Mouse (Mus musculus): ENCODE measurements around the gene 1700018F24Rik. TPM values are rescaled to one million over a fixed set of nuclear protein-coding genes. Genes with fewer than 3 reads are reported as not detected.

1700018F24Rik gene
- 98.7 TPM for polyA plus RNA-seq (2014; fragmentation: Illumina TruSeq; extraction: RNeasy Lipid Tissue Mini Kit (QIAGEN cat#74804); ENCODE audit: low read depth, low replicate concordance)

GRCm38 (mm10) chr5:145042690-145043089 lies at the start of gene 1700018F24Rik:
1700018F24Rik (plus strand) TSS chr5:145042990.

DNA sequence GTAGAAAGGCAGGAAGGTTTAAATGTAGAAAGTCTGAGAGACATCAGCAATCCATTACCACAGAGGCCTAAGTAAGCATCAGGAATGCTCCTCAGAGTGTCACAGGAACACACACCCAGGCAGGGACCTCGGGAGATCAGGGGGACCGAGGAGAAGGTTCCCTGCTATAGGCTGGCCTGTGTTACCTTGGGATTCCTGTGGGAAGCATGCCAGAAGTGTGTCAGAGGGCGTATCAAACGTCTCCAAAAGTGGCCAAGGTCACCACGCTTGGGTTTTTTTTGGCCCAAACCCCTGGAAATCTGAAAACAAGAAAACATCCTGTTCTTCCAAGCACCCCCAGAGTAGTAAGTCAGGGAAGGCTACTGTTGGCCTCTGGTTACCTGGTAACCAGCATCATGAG lies 10.4 kb upstream of the 1700018F24Rik start, which contains the start of gene Gm4871:
TSS of gene Gm4871 (minus strand) at position 364 of the 400 bp plus-strand sequence.

DNA sequence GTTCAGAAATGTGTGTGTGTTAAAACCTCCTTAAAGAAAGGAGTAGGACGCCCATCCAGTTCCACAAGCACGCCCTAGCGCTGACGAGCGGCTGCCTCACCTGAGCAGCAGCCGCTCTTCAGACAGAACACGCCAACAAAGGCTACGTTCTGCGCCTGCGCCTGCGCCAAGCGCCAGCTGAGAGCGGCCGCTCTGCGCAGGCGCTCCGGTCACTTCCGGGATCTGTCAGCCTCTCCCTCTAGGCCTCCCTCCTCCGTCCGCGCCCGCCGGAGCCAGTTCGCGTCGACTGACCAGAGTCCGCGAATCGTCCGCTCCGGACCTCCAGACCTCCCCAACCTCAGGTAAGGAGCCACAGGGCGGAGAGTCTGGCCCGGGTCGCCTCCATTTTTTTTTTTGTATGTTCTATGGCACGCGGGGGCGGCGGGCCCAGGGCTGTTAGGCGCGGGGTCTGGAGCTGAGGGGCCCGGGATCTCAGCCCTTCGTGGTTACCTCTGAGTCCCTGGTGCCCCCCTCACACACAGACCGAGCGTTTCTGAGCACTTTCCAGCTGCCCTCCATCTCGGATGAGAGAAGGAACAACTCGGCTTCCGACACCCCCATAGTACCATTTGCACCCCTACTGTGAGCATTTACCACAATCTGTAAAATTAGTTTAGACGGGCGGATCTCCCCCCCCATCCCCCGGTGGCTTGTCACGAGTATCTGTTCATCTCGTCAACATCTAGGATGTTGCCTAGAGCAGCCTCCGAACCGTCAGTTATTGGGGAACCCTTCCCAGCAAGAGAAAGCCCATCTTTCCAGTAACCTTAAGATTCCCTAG lies 41.1 kb downstream of the 1700018F24Rik start, which contains the start of the genes Arpc1a and Kpna7:
TSS of gene Arpc1a (plus strand) at position 199 of the 820 bp plus-strand sequence.
TSS of gene Kpna7 (minus strand) at position 399 of the 820 bp plus-strand sequence.

Other genes with a start within 250 kb of the 1700018F24Rik start
- 26.5 TPM for gene Smurf1, start 77.1 kb upstream of the 1700018F24Rik start, polyA plus RNA-seq (2014; fragmentation: Illumina TruSeq; extraction: RNeasy Lipid Tissue Mini Kit (QIAGEN cat#74804); ENCODE audit: low read depth, low replicate concordance)
- gene Gm4871, start 10.2 kb upstream of the 1700018F24Rik start, polyA plus RNA-seq (2014; fragmentation: Illumina TruSeq; extraction: RNeasy Lipid Tissue Mini Kit (QIAGEN cat#74804); ENCODE audit: low read depth, low replicate concordance) = 52.5 TPM
- gene Arpc1a, start 40.8 kb downstream of the 1700018F24Rik start, polyA plus RNA-seq (2014; fragmentation: Illumina TruSeq; extraction: RNeasy Lipid Tissue Mini Kit (QIAGEN cat#74804); ENCODE audit: low read depth, low replicate concordance) = 33.9 TPM
- 0.15 TPM for gene Kpna7, start 41.0 kb downstream of the 1700018F24Rik start, polyA plus RNA-seq (2014; fragmentation: Illumina TruSeq; extraction: RNeasy Lipid Tissue Mini Kit (QIAGEN cat#74804); ENCODE audit: low read depth, low replicate concordance)
- gene Arpc1b, start 71.2 kb downstream of the 1700018F24Rik start, polyA plus RNA-seq (2014; fragmentation: Illumina TruSeq; extraction: RNeasy Lipid Tissue Mini Kit (QIAGEN cat#74804); ENCODE audit: low read depth, low replicate concordance) = 6.2 TPM
- 46.0 TPM for gene Pdap1, start 97.2 kb downstream of the 1700018F24Rik start, polyA plus RNA-seq (2014; fragmentation: Illumina TruSeq; extraction: RNeasy Lipid Tissue Mini Kit (QIAGEN cat#74804); ENCODE audit: low read depth, low replicate concordance)
- 259 TPM for gene Bud31, start 97.4 kb downstream of the 1700018F24Rik start, polyA plus RNA-seq (2014; fragmentation: Illumina TruSeq; extraction: RNeasy Lipid Tissue Mini Kit (QIAGEN cat#74804); ENCODE audit: low read depth, low replicate concordance)
- 1.6 TPM for gene Ptcd1, start 124.1 kb downstream of the 1700018F24Rik start, polyA plus RNA-seq (2014; fragmentation: Illumina TruSeq; extraction: RNeasy Lipid Tissue Mini Kit (QIAGEN cat#74804); ENCODE audit: low read depth, low replicate concordance)
- gene Cpsf4, start 124.2 kb downstream of the 1700018F24Rik start, polyA plus RNA-seq (2014; fragmentation: Illumina TruSeq; extraction: RNeasy Lipid Tissue Mini Kit (QIAGEN cat#74804); ENCODE audit: low read depth, low replicate concordance) = 3.9 TPM
- gene Atp5j2, start 149.1 kb downstream of the 1700018F24Rik start, polyA plus RNA-seq (2014; fragmentation: Illumina TruSeq; extraction: RNeasy Lipid Tissue Mini Kit (QIAGEN cat#74804); ENCODE audit: low read depth, low replicate concordance) = 12.5 TPM
- gene Zkscan14, start 158.9 kb downstream of the 1700018F24Rik start, polyA plus RNA-seq (2014; fragmentation: Illumina TruSeq; extraction: RNeasy Lipid Tissue Mini Kit (QIAGEN cat#74804); ENCODE audit: low read depth, low replicate concordance) = 2.4 TPM
- gene Zkscan5, start 161.6 kb downstream of the 1700018F24Rik start, polyA plus RNA-seq (2014; fragmentation: Illumina TruSeq; extraction: RNeasy Lipid Tissue Mini Kit (QIAGEN cat#74804); ENCODE audit: low read depth, low replicate concordance) = 11.5 TPM
- 31.9 TPM for gene Zfp655, start 188.7 kb downstream of the 1700018F24Rik start, polyA plus RNA-seq (2014; fragmentation: Illumina TruSeq; extraction: RNeasy Lipid Tissue Mini Kit (QIAGEN cat#74804); ENCODE audit: low read depth, low replicate concordance)
- 0.11 TPM for gene Zscan25, start 237.5 kb downstream of the 1700018F24Rik start, polyA plus RNA-seq (2014; fragmentation: Illumina TruSeq; extraction: RNeasy Lipid Tissue Mini Kit (QIAGEN cat#74804); ENCODE audit: low read depth, low replicate concordance)

Measured in testis, adult 10 weeks (tissue).